Mouse (Mus musculus): Measurements from ENCODE around the gene Kdsr.

Kdsr gene

DNA sequence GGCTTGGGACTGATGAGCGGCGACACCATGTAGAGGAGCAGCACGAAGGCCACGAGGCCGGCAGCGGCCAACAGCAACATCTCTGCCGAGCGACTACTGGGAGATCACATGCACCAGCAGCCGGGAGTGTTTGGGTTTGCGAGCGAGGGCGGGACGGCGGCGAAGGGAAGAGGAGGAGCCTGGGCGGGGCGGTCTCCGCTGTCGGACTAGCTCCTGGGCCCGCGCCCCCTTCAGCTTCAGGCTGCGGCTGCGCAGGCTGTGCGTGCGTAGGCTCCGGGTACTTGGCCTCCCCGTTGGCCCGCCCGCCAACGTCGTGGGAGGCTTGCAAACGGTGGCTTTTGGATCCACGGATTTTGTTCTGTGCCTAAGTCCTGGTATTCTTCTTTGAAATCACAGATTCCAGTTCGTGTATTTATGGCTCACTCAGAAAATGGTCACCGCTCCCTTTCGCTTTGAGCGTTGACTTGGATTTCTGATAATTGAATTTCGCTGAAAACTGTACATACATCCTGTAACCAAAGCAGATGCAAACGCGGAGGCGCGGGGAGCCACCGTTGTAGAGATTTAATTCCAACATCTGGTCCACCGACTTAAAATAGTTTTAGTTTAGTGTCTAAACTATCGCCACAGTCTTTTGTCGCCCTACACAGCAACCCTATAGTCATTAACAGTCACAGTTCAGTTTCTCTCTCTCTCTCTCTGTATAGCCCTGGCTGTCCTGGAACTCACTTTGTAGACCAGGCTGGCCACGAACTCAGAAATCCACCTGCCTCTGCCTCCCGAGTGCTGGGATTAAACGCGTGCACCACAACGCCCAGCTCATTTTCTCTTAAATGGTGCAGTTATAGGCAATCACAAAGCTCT lies at the start of gene Kdsr:
TSS of gene Kdsr (minus strand) at position 156 of the 864 bp plus-strand sequence.
- peak; percentile 95 to 96 for DNase-seq (ENCODE audit: low spot score in 2 of 2)

DNA sequence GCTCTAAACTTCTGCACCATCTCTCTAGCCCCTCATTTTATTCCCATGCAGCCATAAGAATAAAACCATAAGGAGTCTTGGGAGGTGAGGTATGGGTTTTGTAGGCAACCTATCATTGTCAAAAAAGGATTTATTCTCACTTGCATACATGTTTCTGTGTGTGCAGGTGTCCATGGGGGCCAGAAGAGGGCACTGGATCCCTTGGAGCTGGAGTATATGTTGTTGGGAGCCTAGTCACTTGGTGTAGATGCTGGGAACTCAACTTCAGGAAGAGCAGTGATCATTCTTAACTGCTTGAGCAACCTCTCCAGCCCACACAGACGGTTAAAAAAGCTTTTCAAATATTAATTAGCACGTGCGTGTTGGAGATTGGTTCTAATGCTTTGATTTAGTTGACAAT lies 40.4 kb upstream of the Kdsr start:
- DNase-seq (ENCODE audit: low spot score in 2 of 2): no peak

DNA sequence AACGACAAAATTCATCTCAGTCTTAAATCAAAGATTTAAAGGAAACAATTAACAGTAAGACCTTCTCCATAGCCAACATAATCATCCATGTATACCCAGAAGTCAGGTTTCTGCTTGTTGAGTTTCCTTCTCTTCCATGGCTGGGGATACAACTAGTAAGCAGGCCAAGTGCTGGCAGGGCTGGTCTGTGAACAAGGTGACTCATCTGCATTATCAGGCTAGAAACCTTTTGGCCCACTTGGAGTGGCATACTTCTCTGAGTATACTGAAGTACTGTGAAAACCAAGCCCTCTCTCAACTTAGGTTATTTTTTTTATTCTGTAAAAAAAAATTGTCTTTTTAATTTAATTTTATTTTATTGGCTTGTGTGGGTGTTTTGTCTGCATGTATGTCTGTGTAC lies 39.9 kb upstream of the Kdsr start:
- no peak for DNase-seq (ENCODE audit: low spot score in 2 of 2)

DNA sequence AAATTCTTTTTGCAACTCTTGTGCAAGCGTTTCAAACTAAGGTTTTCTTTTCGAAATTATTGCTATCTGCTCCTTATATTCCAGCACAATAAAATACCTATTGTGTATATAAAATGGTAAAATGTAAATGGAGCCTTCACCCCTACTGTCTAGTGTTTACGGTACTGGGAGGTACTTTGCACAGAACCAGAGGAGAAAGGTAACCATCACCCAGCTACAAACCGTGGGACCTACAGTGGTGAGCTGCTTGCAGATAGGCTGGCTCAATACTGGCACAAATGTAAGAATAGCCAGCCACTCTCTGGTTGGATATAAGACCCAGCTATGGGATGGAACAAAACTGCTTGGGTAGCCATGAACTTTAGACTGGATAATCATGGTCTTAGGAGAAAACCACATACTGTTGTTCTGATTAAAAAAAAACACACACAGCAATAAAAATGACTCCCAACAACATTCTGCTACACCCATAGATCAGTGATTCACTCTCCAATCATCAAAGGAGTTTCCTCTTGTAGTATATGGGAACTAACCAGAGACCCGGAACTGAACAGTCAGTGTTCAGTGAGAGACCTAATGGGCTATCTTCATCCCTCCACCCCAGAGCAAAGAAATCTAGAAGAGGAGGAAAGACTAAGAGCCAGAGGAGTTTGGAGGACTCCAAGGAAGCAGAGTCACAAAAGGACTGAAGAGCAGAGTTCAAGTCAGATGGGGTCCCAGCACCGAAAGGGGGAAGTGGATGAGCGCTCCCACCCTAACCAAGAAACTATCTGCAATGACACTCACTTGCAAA lies 37.7 kb upstream of the Kdsr start:
- DNase-seq (ENCODE audit: low spot score in 2 of 2): no peak

DNA sequence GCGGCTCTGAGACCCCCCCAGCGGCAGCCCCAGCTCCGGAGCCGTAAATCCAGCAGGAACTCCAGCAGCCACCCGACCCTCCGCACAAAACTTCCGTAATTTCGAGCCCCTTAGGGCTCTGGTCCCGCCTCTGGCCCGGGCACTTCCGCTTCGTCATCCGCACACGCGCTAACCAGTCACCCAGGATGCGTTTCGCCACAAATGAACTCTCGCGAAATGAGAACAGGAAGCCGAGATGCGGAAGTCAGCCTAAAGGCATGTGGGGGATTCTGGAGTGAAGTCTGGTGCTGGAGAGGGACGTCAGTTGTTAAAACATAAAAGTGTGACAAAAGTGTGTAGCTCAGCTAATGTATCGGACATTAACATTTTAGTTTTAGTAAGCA lies 37.0 kb upstream of the Kdsr start, which contains the start of gene Vps4b:
TSS of gene Vps4b (minus strand) at position 187 of the 383 bp plus-strand sequence.
- peak; percentile 87 to 88 for DNase-seq (ENCODE audit: low spot score in 2 of 2)

DNA sequence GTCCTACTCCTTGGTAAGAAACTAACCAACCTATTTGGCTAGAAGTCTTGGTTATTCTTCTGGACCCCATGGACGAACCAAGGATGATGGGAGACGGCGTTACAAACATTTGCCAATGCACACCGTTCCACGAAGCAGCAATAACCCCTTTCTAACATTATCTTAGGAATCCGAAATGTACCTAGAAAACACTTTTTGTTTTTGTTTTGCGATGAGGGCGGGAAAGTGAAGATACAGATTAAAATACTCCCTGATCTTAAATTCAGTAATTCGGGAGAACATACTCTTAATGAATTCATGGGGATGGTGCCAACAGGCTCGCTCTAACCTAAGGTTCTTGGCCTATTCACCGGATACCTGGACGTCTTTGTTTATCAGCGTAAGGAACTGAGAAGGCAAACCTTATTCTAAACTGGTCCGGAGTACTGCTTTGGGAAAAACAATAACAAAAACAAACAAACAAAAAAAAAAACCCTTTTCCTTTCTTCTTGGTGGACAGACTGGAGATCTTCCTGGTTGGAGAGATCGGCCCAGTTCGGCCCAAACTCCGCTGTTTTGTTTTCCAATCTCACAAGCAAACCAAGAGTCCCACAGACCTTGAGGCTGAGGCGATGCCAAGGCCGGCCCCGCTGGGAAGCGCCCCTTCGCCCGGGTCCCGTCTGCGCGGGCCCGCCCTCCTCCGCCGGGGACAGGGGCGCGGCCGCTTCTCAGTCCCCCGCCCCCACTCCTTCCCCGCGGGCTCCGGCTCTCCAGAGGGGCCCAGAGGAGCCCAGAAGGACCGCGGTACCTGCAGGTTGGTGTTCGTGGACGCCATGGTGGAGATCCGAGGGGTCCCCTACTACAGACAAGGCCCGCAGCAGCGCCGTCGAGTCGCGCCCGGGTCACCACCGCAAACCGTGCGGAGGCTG lies 36.4 kb upstream of the Kdsr start:
- no peak for DNase-seq (ENCODE audit: low spot score in 2 of 2)

DNA sequence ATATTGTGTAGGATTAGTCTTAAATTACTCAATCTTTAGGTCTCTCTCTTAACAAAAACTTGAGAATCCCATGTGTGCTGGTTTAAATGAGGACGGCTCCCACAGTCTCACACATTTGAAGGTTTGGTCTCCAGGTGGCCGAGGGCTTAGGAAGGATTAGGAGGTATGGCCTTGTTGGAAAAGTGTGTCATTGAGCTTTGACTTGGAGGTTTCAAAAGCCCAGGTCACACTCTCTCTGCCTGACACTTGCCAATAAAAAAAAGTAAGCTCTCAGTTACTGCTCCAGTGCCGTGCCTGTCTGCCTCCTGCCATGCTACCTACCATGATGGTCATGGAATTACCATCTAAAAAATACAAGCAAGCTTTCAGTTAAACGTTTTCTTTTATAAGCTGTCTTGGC lies 15.4 kb upstream of the Kdsr start:
- DNase-seq (ENCODE audit: low spot score in 2 of 2): no peak

DNA sequence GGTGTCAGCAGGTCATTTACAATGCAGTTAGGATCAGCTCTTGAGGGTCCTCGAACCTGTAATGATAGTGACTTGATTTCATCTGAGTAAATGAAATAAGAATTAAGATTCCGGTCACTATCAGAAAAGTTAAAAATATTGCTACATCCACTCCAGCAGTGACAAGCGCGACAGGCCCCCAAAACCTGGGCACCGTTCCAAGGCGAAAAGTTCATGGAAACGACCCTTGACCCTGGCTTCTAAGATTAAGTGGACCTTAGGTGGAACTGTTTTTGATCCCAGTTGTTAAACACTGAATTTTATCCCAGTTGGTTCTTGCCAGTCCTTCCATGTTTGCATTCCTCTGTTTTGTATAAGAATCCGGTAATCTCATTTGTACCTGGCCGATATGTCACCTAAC lies 14.6 kb upstream of the Kdsr start:
- no peak for DNase-seq (ENCODE audit: low spot score in 2 of 2)

DNA sequence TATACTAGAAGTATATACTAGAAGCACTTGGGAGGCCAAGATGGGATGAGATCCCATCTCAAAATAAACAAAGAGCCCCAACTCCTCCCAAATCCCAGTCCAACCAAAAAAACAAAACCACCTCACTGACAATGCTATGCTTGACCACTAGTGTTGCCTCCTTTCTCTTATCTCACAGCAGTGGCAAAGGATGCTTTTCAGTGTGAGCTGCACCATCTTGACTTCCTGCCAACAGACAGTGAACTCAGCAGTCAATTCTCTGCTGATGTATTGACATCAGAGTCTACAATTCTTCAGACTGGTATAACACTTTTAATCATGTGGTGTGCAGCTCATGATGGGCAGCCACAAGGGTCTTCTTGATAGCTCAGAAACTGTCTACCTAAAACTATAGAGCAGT lies 9.2 kb upstream of the Kdsr start:
- DNase-seq (ENCODE audit: low spot score in 2 of 2): no peak

DNA sequence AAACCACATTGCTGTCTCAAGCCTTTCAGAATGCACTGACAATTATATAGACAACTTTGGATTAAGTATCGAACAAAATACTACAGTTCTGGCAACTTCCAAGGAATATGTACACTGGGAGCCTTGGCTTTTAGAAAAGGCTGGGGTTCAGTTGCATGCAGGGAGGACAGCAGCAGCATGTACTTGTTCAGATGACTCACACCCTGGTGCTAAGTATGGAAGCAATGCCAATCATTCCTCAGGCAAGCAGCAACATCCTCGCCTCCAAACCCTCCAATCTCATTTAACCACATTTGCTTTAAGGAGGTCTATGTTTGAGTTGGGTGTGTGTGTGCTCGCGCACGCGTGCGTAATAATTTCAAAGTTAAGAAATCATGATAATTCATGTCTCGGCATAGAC lies 6.2 kb upstream of the Kdsr start:
- DNase-seq (ENCODE audit: low spot score in 2 of 2): no peak

DNA sequence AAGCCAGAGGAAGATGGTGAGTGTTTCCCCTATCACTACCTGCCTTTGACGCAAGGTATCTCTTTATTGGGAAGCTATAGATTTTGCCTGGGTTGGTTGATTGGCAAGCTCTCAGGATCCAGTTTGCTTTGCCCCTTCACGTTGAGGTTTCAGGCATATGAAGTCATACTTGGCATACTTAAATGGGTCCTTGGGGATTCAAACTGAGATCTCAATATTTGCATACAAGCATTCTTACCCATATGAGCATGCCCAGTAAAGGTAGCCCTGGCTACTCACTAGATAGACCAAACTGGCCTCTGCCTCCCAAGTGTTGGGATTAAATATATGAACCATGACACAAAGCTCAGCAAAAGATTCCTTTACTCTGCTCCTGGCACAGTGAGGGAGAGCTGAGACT lies 5.3 kb upstream of the Kdsr start:
- DNase-seq (ENCODE audit: low spot score in 2 of 2): no peak

DNA sequence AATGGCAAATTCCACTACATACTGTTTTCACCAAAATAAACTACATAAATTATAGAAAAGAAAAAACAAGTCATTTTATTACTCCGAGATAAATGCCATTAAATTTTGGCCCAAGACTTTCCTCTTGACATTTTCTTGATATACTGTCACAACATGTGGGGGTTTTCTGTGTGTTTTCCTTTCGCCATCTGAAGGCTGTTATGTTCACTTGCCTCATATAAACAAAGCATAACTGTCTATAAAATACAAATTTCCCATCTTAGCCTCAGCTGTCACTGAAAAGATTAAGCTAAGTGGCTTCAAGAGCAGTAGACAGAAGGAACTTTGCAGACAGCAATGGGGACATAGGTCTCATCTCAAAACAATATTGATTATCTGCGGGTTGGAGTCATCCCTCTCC lies 4.8 kb upstream of the Kdsr start:
- DNase-seq (ENCODE audit: low spot score in 2 of 2): no peak

DNA sequence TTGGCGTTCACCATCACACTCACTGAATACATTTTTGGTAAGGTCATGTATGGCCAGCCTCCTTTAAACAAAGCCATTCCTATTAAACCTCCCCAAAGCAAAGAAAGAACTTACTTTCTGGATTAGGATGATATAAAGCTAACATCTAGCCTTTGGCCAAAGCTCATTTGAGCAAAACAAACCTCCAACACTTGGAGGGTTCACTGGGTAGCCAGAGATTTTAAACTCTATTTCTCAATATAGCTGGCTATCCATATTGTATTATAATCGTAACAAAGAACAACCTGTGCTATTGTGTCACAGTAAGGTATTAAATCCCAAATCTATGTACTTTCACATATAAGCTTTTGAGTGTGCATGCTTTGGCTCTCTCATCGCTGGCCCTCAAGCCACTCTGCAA lies 1.2 kb upstream of the Kdsr start:
- no peak for DNase-seq (ENCODE audit: low spot score in 2 of 2)

DNA sequence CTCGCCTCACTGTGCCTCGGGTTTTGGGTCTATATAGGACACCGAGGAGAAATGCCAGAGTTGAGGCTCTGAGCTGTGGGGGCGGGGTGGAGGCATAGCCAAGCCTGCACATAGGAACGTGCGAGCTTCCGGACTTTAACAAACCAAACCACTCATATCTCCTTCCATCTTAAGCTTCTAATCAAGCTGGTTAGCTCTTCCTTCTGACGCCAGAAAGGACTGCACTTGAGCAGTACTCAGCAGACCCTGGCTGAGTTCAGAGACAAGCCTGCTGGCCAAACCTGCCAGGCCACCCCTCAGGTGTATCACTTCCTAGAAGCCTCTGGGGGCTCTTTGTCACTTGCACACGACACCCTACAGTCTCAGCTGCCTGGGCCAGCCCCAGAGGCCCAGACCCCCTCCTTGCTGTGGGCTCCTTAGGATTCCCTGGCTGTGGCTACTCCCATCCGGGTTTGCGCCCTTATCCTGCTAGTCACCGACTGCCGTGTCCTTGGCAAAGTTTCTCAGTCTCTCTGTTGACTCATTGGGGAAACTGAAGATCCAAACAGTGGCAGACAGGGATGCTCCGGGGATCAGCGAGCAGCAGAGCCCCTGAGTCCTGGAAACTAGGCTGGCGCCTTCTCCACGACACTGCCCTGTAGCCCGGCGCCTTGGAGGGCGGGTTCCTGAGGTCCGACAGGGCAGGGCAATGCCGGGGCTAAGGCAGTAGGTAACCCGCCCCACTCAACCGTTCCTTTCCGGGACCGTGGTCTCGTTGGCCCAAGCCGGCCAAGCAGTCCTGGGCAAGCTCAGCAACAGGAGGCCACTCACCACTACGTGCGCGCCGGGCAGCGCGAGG lies 574 bp downstream of the Kdsr start:
- DNase-seq (ENCODE audit: low spot score in 2 of 2): peak; percentile 15 to 22

DNA sequence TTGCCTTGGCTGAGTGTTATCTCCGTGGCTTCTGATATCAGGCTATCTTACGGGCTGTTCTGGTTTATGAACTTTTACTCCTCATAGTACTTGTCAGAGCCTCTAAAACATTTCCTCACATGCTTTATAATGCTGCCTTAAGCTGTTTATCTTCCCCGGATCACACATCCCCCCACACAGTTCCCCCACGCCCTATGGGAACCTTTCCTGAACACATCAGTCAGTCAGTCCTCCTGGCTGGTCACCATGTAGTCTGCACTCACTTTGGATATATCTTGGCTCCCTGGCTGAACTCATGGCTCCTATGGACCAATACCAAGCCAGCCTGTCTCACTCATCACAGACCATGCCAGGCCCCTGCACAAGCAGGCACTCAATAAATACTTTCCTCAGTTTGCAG lies 2.9 kb downstream of the Kdsr start:
- no peak for DNase-seq (ENCODE audit: low spot score in 2 of 2)

DNA sequence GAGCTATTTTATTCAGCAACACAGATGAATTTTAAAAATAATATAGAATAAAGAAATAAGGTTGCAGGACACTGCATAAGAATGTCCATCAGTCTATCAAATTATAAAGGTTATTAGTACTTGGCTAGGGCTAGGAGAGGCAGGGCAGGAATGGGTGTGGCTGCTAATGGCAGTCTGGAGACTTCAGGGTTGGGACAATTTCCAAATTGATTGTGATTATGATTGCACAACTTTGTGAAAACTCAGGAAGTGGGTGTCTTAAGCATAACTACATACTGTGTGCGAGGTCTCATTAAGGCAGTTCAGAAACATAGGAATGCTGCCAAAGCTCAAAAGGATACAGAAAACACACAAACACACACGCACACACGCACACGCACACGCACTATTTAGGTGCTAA lies 7.5 kb downstream of the Kdsr start:
- DNase-seq (ENCODE audit: low spot score in 2 of 2): no peak

DNA sequence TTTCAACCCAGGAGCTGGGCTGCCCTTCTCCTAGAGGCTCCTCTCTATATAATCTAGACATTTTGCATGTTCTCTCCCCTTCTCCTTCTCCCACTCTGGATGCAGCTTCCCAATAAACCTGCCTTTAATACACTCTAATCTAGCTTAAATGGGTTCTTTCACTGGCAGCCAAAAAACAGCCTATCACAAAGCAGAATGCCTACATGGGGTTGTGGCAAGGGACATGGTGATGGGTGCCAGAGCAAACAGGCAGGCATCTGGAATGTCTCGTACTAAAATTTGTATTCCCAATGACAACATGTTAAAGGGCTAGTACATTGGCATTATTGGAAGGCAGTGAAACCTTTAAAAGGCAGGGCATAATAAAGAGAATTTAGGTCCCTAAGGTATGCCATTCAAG lies 8.9 kb downstream of the Kdsr start:
- DNase-seq (ENCODE audit: low spot score in 2 of 2): no peak

DNA sequence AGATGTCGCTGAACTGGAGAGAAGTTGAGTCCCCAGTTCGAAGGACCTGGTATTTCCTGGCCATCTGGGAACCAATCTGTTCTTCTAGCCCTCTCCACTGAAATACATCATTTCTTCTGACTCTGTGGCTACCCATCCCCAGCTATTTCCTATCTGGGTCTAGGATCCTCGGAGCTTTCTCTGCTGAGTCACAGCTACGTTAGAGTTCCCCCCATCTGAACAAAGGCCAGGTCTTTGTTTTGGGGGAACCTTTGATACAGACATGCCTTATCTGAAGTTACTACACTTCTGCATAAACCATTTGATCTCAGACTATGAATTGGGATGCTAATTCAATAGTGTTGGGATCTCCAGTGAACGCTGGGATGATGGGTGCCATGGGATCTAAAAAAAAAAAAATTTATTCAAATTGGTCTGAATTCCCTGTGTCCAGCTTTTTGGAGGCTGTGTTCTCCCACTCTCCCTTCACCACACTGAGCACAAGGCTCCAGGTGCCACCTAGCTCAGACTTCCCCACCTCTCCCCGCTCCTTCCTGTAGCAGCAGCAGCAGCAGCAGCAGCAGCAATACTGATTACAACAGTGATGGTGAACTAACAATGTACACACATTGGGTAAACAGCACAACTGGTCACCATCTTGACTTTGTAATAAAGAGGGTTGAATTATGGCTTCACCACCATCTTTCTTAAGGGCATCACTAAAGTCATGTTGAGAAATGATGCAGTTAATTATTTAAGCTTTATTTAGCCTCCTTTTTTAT lies 10.8 kb downstream of the Kdsr start:
- no peak for DNase-seq (ENCODE audit: low spot score in 2 of 2)

DNA sequence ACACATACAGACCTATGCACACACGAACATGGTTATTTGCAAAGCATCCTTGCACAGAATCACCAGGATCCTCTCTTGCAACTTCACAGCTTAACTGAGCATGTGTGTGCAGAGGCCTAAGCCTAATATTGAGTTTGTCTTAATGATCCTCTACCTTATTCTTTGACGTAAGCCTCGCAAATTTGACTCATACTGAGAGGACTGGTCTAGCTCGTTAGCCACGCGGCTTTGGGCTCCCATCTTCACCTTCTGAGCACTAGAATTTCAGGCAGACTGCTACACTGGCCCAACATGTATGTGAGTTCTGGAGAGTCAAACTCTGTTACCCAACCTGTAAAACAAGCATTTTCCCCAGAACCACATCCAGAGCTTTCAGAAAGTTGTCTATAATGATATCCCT lies 16.5 kb downstream of the Kdsr start:
- DNase-seq (ENCODE audit: low spot score in 2 of 2): no peak

DNA sequence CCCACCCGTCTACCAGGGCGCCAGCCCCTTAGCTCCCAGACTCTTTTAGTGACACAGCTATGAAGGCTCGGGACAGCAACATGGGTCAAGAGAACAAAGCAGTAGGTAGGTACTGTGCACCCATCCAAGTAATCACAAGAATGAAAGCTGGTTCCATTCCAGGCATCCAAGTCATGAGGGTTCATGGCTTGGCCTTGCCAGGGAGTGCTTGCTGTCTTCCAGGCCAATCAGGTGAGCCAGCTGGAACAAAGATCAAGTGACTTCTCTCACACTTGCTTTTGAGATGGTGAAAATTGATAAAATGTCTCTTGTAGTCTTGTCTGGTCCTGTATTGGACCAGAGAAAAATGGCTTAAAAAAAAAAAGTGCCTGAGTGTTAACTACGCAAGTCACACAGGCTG lies 18.8 kb downstream of the Kdsr start:
- no peak for DNase-seq (ENCODE audit: low spot score in 2 of 2)
